Mouse (Mus musculus) G1E (cell line): ENCODE measurements around the gene Popdc3. TPM values are rescaled to one million over a fixed set of nuclear protein-coding genes. Genes with fewer than 3 reads are reported as not detected.

Source experiments
- ATAC-seq: 2 replicates; pipeline ENCODE4 v1.8.0; 2016; ENCODE audit warnings: mild to moderate bottlenecking; ENCODE audit not compliant: insufficient number of reproducible peaks, poor library complexity, low FRiP score, severe bottlenecking; ENCODE audit errors: extremely low read depth
- DNase-seq: peaks from one replicate; pipeline ENCODE4 v3.0.0; 2012; ENCODE audit warnings: low spot score
- H3K27me3 ChIP-seq: 2 replicates; pipeline ENCODE4 v1.6.1; 2012; ENCODE audit warnings: mild to moderate bottlenecking, low read length, inconsistent platforms; ENCODE audit not compliant: insufficient read depth
- H3K36me3 ChIP-seq: replicated peaks from 2 replicates; pipeline ENCODE3; 2012; ENCODE audit warnings: mild to moderate bottlenecking, inconsistent platforms
- H3K4me1 ChIP-seq: 2 replicates; pipeline ENCODE4 v1.6.1; 2012; ENCODE audit warnings: low read depth, low read length, inconsistent platforms, mixed read lengths; ENCODE audit not compliant: insufficient read depth
- H3K4me3 ChIP-seq: 2 replicates; pipeline ENCODE4 v1.5.1; 2012; ENCODE audit warnings: low read depth, mild to moderate bottlenecking, inconsistent platforms, low read length, moderate library complexity, mixed read lengths
- H3K9me3 ChIP-seq: replicated peaks from 2 replicates; pipeline ENCODE4 v1.6.1; 2012; ENCODE audit warnings: inconsistent platforms
- CTCF ChIP-seq: IDR thresholded peaks from 2 replicates; pipeline ENCODE4 v1.5.1; 2012; ENCODE audit warnings: low read depth, low read length, inconsistent platforms, mixed read lengths
- GATA1 ChIP-seq: IDR thresholded peaks from 2 replicates; pipeline ENCODE4 v1.6.1; 2012; ENCODE audit warnings: borderline replicate concordance, low read length, inconsistent platforms, mixed read lengths
- GATA2 ChIP-seq: IDR thresholded peaks from 2 replicates; pipeline ENCODE4 v1.6.1; 2012; ENCODE audit warnings: low read depth, low read length, inconsistent platforms, borderline replicate concordance
- POLR2AphosphoS5 ChIP-seq: IDR thresholded peaks from 2 replicates; pipeline ENCODE4 v1.6.1; 2012; ENCODE audit warnings: low read depth, low read length, inconsistent platforms; ENCODE audit not compliant: insufficient replicate concordance
- TAL1 ChIP-seq: conservative IDR thresholded peaks from 2 replicates; pipeline ENCODE4 v1.6.1; 2012; ENCODE audit warnings: low read depth, low read length, inconsistent platforms, mixed read lengths
- polyA plus RNA-seq: library from polyadenylated mRNA; stranded (reverse); fragments of >175 nt; gene quantifications from 2 replicates; pipeline ENCODE4 v1.2.3, GENCODE M21; 2012
- total RNA-seq, 2 experiments: library from RNA; stranded (forward) in 1 of 2; stranded (reverse) in 1 of 2; fragments of 200-1000 nt in 1 of 2; fragments of >200 nt in 1 of 2; fragmentation: Nextera tagmentation in 1 of 2; gene quantifications; 2 replicates each; pipeline ENCODE4 v1.2.3; 2014 to 2017

Popdc3 gene
- total and polyA plus RNA-seq, 3 experiments, result not detected

DNA sequence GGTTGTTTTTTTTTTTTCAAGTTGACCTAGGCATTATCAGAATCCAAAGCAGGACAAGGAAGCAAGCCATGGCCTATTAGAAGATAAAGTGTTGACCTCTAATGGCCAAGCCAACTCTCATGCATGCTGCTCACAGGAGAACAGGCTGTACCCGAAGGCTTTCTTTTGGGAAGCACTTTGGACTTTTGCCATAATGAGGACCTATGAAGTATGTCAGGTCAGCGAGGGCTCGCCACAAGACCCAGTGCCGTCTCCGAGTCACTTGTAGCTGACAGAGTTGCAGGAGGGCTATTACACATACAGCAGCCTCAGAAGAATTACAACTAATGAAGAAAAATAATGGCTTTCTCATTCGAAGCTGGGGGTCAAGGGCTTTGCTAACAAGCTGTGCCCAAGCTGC, 55.5 kb downstream of the Popdc3 start:
- no peaks in the 10 kb centered on the region for H3K36me3 ChIP-seq
- H3K9me3 ChIP-seq, result no peaks in the 10 kb centered on the region
- ATAC-seq (no peak), DNase-seq (no peak)
- H3K4me3 ChIP-seq, result no peak overlapping the region
- H3K27me3 ChIP-seq, result 0 out of 2 replicates have a peak, but pooled peaks cover 2% of the 10 kb centered on the region
- H3K4me1 ChIP-seq, result no peaks in the 10 kb centered on the region
- TF ChIP-seq TAL1 (no peak), GATA1 (no peak), CTCF (no peak), GATA2 (no peak)

DNA sequence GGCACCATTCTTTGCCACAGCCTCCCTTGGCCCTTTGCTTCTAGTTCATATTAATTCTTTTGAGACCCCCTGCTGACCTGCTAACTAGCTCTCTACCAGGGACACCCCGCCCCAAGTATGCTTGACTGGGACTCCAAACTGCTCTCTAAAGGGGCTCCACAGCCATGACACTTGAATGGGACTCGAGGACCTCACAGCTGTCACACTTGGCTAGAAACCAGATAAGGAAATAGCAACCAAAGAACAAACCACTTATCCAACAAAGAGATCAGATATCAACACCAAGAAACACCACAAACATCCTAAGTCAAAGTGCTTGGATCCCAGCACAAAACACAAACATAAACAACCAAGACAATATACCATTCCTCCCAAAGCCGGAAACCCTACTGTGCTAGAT, 58.4 kb downstream of the Popdc3 start:
- H3K4me1 ChIP-seq, result no peaks in the 10 kb centered on the region
- DNase-seq, result no peak
- ATAC-seq, result no peak
- TF ChIP-seq CTCF (no peak), TAL1 (no peak), GATA1 (no peak), GATA2 (no peak), POLR2AphosphoS5 (no peak)
- H3K9me3 ChIP-seq, result no peaks in the 10 kb centered on the region
- no peak overlapping the region for H3K4me3 ChIP-seq
- H3K36me3 ChIP-seq, result no peaks in the 10 kb centered on the region
- no peaks in the 10 kb centered on the region for H3K27me3 ChIP-seq

DNA sequence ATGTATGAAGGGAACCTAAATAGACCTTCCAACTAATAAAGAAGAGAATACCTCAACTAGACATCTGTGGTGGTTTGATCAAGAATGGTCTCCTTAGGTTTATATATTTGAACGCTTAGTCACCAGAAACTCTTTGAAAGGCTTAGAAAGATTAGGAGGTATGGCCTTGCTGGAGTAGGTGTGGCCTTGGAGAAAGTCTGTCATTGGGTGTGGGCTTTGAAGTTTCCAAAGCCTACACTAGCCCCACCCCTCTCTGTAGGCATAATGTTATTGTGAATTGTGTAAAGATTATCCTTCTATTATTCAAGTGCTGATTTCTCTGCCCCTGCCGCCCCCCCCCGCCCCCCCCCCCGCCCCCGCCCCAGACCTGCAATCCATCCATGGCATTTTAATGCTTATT, 59.6 kb downstream of the Popdc3 start:
- no peaks in the 10 kb centered on the region for H3K9me3 ChIP-seq
- no peaks in the 10 kb centered on the region for H3K27me3 ChIP-seq
- no peaks in the 10 kb centered on the region for H3K36me3 ChIP-seq
- ATAC-seq (no peak), DNase-seq (no peak)
- H3K4me3 ChIP-seq, result no peak overlapping the region
- no peaks in the 10 kb centered on the region for H3K4me1 ChIP-seq
- TF ChIP-seq POLR2AphosphoS5 (no peak), CTCF (no peak), GATA1 (no peak), GATA2 (no peak), TAL1 (no peak)

DNA sequence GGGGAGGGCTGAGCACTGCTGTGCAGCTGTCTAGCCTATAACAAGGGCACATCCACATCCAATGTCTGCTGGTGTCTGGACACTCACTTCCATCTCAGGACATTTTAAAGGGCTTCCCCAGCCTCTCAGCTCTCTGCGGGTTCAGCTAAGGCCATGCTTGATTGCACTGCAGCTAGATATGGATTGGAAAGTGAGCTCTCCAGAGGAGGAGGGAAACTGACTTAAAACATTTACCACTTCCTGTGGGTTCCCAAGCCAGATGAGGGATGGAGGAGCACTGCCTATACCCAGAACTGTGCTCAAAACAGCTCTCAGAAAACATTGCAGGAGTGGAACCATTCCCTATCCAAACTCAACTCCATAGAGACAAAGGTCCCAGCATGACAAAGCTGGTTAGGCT, 82.6 kb downstream of the Popdc3 start:
- H3K27me3 ChIP-seq, result no peaks in the 10 kb centered on the region
- DNase-seq (no peak), ATAC-seq (no peak)
- TF ChIP-seq POLR2AphosphoS5, result no peak
- TF ChIP-seq GATA1, result no peak
- TF ChIP-seq CTCF, result no peak
- TF ChIP-seq GATA2, result no peak
- no peak for TF ChIP-seq TAL1
- H3K9me3 ChIP-seq, result no peaks in the 10 kb centered on the region
- no peak overlapping the region for H3K4me3 ChIP-seq
- no peaks in the 10 kb centered on the region for H3K36me3 ChIP-seq
- H3K4me1 ChIP-seq, result no peaks in the 10 kb centered on the region

DNA sequence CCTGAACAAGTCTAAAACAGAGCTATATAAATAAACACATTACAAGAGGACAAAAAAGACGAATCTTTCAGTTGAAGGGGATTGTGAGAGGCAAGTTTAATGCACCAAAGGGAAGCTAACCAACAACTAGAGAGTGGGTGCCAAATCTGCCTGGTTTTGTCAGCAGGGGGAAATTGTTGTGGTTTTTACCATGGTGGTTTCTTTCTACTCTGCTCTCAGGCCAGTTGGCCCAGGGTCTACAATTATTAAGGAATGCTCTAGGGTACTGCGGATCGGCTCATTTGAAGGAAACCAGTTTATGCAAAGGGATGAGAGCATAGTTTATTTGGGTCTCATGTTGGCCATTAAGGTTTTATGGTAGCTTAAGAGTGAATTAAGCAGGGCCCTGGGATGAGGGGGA, 84.2 kb downstream of the Popdc3 start:
- DNase-seq (no peak), ATAC-seq (no peak)

DNA sequence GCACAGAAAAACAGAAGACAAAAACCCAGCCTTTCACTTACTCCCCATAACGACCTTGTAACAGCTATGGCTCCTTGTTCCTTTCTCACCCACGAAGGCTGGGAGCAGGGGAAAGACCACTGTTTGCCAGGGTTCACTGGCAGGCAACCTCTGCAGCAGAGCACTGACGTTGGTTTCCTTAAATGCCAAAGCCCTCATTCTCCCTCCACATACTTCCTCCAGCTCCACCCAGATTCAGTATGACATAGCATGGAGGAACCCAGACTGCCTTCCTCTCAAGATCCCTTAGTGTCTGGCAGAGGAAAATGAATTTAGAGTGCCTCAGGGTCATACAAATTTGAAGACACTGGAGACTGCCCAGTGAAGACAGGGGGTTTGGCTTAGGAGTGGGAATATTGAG, 98.6 kb downstream of the Popdc3 start:
- DNase-seq (no peak), ATAC-seq (no peak)
- Histone ChIP-seq H3K9me3 (no peaks in the 10 kb centered on the region), H3K4me3 (no peak overlapping the region), H3K27me3 (no peaks in the 10 kb centered on the region), H3K36me3 (no peaks in the 10 kb centered on the region), H3K4me1 (no peaks in the 10 kb centered on the region)
- TF ChIP-seq TAL1, result no peak
- no peak for TF ChIP-seq CTCF
- no peak for TF ChIP-seq GATA2
- no peak for TF ChIP-seq POLR2AphosphoS5
- no peak for TF ChIP-seq GATA1

More for the DNA sequence above, 84.2 kb downstream of the Popdc3 start:
- TF ChIP-seq GATA1 (no peak), TAL1 (no peak), CTCF (no peak), GATA2 (no peak), POLR2AphosphoS5 (no peak)
- Histone ChIP-seq H3K36me3 (no peaks in the 10 kb centered on the region), H3K9me3 (no peaks in the 10 kb centered on the region), H3K27me3 (no peaks in the 10 kb centered on the region), H3K4me1 (no peaks in the 10 kb centered on the region), H3K4me3 (no peak overlapping the region)

DNA sequence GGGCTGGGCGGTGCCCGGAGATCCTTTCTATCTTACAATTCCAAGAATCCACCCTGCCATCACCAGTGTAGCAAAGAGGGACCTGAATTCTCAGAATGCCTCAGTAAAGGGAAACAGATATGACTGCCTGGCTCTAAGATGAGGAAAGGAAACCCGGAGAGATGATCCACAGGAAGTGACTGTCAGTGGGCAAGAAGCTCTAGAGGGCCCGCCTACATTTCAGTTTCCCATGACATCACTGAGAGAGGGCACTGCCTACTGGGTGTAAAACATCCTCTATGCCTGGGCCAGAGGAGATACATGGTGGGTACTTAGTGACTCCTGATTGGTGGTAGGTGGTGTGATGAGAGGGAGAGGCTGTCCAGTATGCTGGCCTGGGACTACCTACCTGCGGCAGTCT, 99.1 kb downstream of the Popdc3 start:
- Histone ChIP-seq H3K36me3 (no peaks in the 10 kb centered on the region), H3K4me1 (no peaks in the 10 kb centered on the region), H3K27me3 (no peaks in the 10 kb centered on the region), H3K4me3 (no peak overlapping the region), H3K9me3 (no peaks in the 10 kb centered on the region)
- ATAC-seq (no peak), DNase-seq (no peak)
- TF ChIP-seq POLR2AphosphoS5, result no peak
- TF ChIP-seq GATA2, result no peak
- TF ChIP-seq CTCF, result no peak
- TF ChIP-seq TAL1, result no peak
- no peak for TF ChIP-seq GATA1
